Mouse (Mus musculus): Measurements from ENCODE around the gene Rsrp1. TPM values are rescaled to one million over a fixed set of nuclear protein-coding genes. Genes with fewer than 3 reads are reported as not detected.

Gene Rsrp1
- 826 and 1,557 TPM in 2 replicates for polyA plus RNA-seq (2012; rRNA removed; ENCODE audit: low replicate concordance)

DNA sequence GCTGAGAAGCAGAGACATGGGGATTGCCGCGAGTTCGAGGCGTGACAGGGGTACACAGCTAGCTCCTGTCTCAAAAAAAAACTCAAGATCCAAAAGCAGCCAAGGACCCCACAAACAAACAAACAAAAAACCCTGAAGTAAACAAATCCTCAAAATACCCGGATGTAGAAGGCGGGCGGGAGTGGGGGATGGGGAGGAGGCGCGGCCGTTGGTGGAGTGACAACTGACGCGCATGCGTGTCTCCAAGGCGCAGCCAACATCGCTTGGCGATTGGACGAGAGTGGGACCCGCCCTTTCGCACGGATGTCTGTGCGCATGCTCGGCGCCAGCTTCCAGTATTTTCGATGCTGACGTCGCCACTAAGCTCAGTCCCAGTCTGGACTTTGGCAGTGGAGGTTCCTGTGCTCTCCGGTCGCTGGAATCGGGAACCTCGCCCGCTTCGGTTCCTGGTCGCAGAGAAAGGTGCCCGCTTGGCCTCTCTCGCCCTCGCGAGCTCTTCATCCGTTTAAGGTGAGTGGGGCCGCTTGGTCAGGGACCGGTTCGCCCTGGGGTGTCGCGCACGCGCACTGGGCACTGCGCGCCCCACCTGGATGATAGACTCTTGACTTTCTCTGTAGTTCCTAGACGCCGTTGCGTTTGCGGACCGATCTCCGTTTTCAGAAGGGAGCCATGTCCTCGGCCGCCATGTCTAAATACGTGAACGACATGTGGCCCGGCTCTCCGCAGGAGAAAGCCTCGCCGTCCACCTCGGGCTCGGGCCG, at the start of gene Rsrp1:
Rsrp1 (plus strand) TSS at position 335 of the 761 bp plus-strand sequence.

DNA sequence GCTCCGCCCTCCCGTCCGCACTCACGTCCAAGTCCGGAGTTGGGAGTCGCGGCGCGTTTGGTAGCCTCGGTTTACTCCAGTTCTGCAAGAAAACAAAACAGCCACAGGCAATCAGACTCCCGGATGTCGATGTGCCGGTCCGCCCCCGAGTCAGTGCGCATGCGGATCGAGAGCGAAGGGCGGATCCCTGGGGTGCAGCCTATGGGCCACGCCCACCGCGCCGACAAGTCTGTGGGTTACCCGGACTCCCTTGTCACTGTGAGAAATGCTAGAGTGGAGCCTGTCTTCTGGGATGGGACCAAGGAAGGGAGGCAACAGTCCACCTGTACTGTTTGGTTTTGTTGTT, 8.6 kb upstream of the Rsrp1 start, which contains the start of gene Tmem50a:
Tmem50a (minus strand) TSS at position 161 of the 346 bp plus-strand sequence.

DNA sequence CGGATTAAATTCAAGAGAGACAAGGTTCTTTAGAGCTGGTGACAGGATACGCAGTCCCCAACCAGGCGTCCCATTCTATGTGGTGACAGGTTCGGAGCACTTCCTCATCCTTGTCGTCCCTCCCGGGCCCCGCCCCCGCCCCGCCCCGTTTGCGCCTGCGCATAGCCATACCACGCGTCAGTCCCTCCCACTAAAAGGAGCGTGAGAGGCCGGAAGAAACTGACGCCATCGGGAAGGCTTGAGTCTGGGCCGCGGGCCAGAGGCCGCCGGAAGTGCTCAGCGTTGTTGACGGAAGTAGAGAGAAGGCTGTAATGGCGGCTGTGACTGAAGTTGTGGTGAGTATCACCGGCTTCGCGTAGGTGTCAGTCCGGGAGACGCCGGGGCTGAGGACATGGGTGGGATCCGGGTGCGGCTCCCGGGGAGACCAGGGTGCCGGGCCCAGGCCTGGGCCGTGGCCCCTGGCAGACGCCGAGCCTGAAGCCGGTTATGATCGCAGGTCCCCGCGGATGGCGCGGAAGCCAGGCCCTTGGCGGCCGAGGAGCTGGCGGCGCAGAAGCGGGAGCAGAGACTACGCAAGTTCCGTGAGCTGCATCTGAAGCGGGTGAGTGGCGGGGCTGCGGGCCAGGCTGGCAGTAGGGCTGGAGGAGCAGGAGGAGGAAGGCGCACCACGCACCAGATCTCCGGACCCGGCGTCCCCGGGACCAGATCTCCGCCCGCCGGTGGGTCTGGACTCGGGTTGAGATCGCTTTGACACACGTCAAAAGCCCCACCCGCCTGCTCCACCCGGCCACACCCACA, 7.5 kb downstream of the Rsrp1 start, which contains the start of gene Syf2:
Syf2 (plus strand) TSS at position 215 of the 798 bp plus-strand sequence.

Other genes with a start within 250 kb of the Rsrp1 start
- gene Man1c1, start 219.3 kb upstream of the Rsrp1 start, polyA plus RNA-seq (2012; rRNA removed; ENCODE audit: low replicate concordance): 2.8 and 4.2 TPM in 2 replicates
- gene Ldlrap1, start 155.6 kb upstream of the Rsrp1 start, polyA plus RNA-seq (2012; rRNA removed; ENCODE audit: low replicate concordance): 9.4 and 9.6 TPM in 2 replicates
- 4.9 and 6.9 TPM in 2 replicates for gene Maco1, start 70.2 kb upstream of the Rsrp1 start, polyA plus RNA-seq (2012; rRNA removed; ENCODE audit: low replicate concordance)
- 0.18 TPM in 1 of 2 replicates, not detected in the other for gene Rhd, start 59.1 kb upstream of the Rsrp1 start, polyA plus RNA-seq (2012; rRNA removed; ENCODE audit: low replicate concordance)
- 37.9 and 50.6 TPM in 2 replicates for gene Tmem50a, start 8.6 kb upstream of the Rsrp1 start, polyA plus RNA-seq (2012; rRNA removed; ENCODE audit: low replicate concordance)
- gene Syf2, start 7.3 kb downstream of the Rsrp1 start, polyA plus RNA-seq (2012; rRNA removed; ENCODE audit: low replicate concordance): 5.9 and 6.0 TPM in 2 replicates
- 3.1 and 4.3 TPM in 2 replicates for gene Runx3, start 197.1 kb downstream of the Rsrp1 start, polyA plus RNA-seq (2012; rRNA removed; ENCODE audit: low replicate concordance)